Mouse (Mus musculus) leukemia stem cell, adult 10-12 weeks (primary cell): ENCODE results near the gene Erg. TPM values are rescaled to one million over a fixed set of nuclear protein-coding genes. Genes with fewer than 3 reads are reported as not detected.

Source experiments
- polyA plus RNA-seq: library from polyadenylated mRNA; stranded (reverse); fragments of >175 nt; gene quantifications from 2 replicates; pipeline ENCODE4 v1.2.3, GENCODE M21; 2012; ENCODE audit warnings: low replicate concordance

The Erg gene
- polyA plus RNA-seq = 0.70 and 1.3 TPM in 2 replicates

DNA sequence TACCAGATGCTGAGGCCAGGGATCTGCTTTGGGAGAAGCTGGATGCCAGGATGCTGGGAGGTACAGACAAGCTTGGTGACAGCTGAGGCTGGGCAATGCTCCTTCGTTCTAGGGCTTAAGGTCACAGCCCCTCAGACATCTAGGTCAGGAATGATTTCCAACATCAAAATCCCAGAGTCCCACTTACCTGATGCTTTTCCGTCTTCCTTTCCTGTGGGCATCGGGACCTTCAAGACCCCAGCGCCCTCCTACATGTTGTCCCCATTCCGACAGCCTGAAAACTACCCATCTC lies at the start of gene Erg:
Erg (minus strand) TSS at position 283 of the 292 bp plus-strand sequence.

Other genes with a start within 250 kb of the Erg start
- gene Ets2, start 115.5 kb upstream of the Erg start, polyA plus RNA-seq = 27.1 and 40.1 TPM in 2 replicates